Mouse (Mus musculus) right cerebral cortex, postnatal 25 days (tissue): ENCODE data around the gene Ppp2ca.
"Not testable (repeated sequence)": the region's sequence is repeated elsewhere in the genome, so short reads cannot be mapped to it uniquely, and the experiment has no call there.

Experiments
- DNase-seq: peaks from one replicate; pipeline ENCODE4 v3.0.0; 2022

The Ppp2ca gene

GRCm38 (mm10) chr11:52145428-52145827, 46.9 kb downstream of the Ppp2ca start, which contains the start of gene Olfr1373:
Olfr1373 (minus strand) TSS chr11:52145528.
- not testable (repeated sequence) for DNase-seq

GRCm38 (mm10) chr11:52163926-52164325, 65.4 kb downstream of the Ppp2ca start:
- DNase-seq = no peak

DNA sequence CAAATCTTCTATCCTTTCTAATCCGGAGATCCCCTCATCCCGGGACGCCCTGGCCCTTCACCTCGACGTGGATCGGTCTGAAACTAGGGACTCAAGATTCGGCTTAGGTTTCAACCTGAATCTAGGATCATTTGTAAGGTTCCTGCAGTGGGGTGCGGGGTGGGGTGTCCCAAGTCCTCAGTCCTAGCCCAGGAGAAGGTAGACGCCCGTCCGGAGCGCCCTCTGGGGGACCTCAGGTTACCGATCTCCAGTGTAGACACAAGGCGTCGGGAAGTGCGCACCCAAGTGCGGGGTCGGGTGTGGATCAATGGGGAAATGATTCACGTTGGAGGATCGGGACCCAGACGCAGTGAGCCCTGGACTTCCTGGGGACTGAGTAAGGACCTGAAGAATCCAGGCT, 68.6 kb downstream of the Ppp2ca start:
- no peak for DNase-seq

GRCm38 (mm10) chr11:52167901-52168302, 69.4 kb downstream of the Ppp2ca start:
- not testable (repeated sequence) for DNase-seq

GRCm38 (mm10) chr11:52168461-52168860, 70.0 kb downstream of the Ppp2ca start:
- no peak for DNase-seq
